In genomic region chr1:144002036-144002714, GRCm38 (mm10) we compare ENCODE assay signal across 7 mouse cellular contexts. TPM values are rescaled to one million over a fixed set of nuclear protein-coding genes. Genes with fewer than 3 reads are reported as not detected.
DNase-seq lines count a peak whose midpoint lies in the region; ATAC-seq and TF ChIP-seq lines count a peak whose summit lies in the region.

No protein-coding gene starts in this region.

- no peak overlapping the region for H3K27ac ChIP-seq in lung, embryonic 14.5 days (ENCODE audit: low read depth)
- H3K27ac ChIP-seq in forebrain, embryonic 12.5 days: no peak overlapping the region
- no peak overlapping the region for H3K27ac ChIP-seq in limb, embryonic 15.5 days
- H3K27ac ChIP-seq in stomach, embryonic 14.5 days (ENCODE audit: low read length): no peak overlapping the region

- 85% methylated on average over 6 of the region's 6 CpGs for WGBS in lung, embryonic 14.5 days
- 92% methylated on average over 6 of the region's 6 CpGs for WGBS in forebrain, embryonic 12.5 days
- 85% methylated on average over 6 of the region's 6 CpGs for WGBS in limb, embryonic 15.5 days
- 81% methylated on average over 6 of the region's 6 CpGs for WGBS in stomach, embryonic 14.5 days

- ATAC-seq in lung, embryonic 14.5 days (ENCODE audit: insufficient read depth): no peak
- ATAC-seq in forebrain, embryonic 12.5 days (ENCODE audit: low FRiP score): no peak
- ATAC-seq in limb, embryonic 15.5 days (ENCODE audit: insufficient number of reproducible peaks, low FRiP score, low TSS enrichment, low read depth): no peak
- no peak for ATAC-seq in stomach, embryonic 14.5 days (ENCODE audit: insufficient number of reproducible peaks, insufficient read depth, low FRiP score, low read depth)

- no peaks in the 10 kb centered on the region for H3K27me3 ChIP-seq in lung, embryonic 14.5 days (ENCODE audit: insufficient read depth, low read length)
- H3K27me3 ChIP-seq in forebrain, embryonic 12.5 days: no peaks in the 10 kb centered on the region
- H3K27me3 ChIP-seq in limb, embryonic 15.5 days: no peaks in the 10 kb centered on the region
- no peaks in the 10 kb centered on the region for H3K27me3 ChIP-seq in stomach, embryonic 14.5 days (ENCODE audit: control insufficient read depth, insufficient read depth, low read length)

- H3K4me1 ChIP-seq in lung, embryonic 14.5 days (ENCODE audit: insufficient read depth): no peaks in the 10 kb centered on the region; the same call in 1 of the 2 replicates
- peaks cover 22% of the 10 kb centered on the region for H3K4me1 ChIP-seq in forebrain, embryonic 12.5 days
- H3K4me1 ChIP-seq in limb, embryonic 15.5 days: 0 out of 2 replicates have a peak, but pooled peaks cover 5% of the 10 kb centered on the region
- H3K4me1 ChIP-seq in stomach, embryonic 14.5 days (ENCODE audit: control insufficient read depth, insufficient read depth, low read length): no peaks in the 10 kb centered on the region

- peaks cover 16% of the 10 kb centered on the region for H3K36me3 ChIP-seq in lung, embryonic 14.5 days (ENCODE audit: insufficient read depth)
- H3K36me3 ChIP-seq in forebrain, embryonic 12.5 days (replicated peaks): peaks cover 14% of the 10 kb centered on the region
- H3K36me3 ChIP-seq in limb, embryonic 15.5 days: no peaks in the 10 kb centered on the region
- H3K36me3 ChIP-seq in stomach, embryonic 14.5 days (ENCODE audit: control insufficient read depth, insufficient read depth, low read length): peaks cover 3% of the 10 kb centered on the region; the same call in 1 of the 2 replicates

- H3K4me2 ChIP-seq in lung, embryonic 14.5 days: peak overlapping the region; percentile 75
- peak overlapping the region; percentile 82 for H3K4me2 ChIP-seq in forebrain, embryonic 12.5 days
- peak overlapping the region; percentile 81 for H3K4me2 ChIP-seq in limb, embryonic 15.5 days
- H3K4me2 ChIP-seq in stomach, embryonic 14.5 days (replicated peaks; ENCODE audit: low read depth, low read length): peak overlapping the region; percentile 73

- H3K9ac ChIP-seq in lung, embryonic 14.5 days: peak overlapping the region; percentile 60
- H3K9ac ChIP-seq in forebrain, embryonic 12.5 days: 0 out of 2 replicates have a peak overlapping the region, but pooled peaks have one; percentile 70
- no peak overlapping the region for H3K9ac ChIP-seq in limb, embryonic 15.5 days
- no peak overlapping the region for H3K9ac ChIP-seq in stomach, embryonic 14.5 days (replicated peaks; ENCODE audit: low read depth, low read length)

- no peak for DNase-seq in lung, embryonic 14.5 days
- no peak for DNase-seq in lung, adult 18-20 months
- no peak for DNase-seq in gastrocnemius, postnatal 4 days (ENCODE audit: low spot score in 2 of 2)
- DNase-seq in adrenal gland, adult 18-20 months (ENCODE audit: low spot score in 2 of 2): no peak

- peak overlapping the region; percentile 54 for H3K4me3 ChIP-seq in lung, embryonic 14.5 days (ENCODE audit: low read depth, low read length)
- H3K4me3 ChIP-seq in forebrain, embryonic 12.5 days (replicated peaks): peak overlapping the region; percentile 56
- H3K4me3 ChIP-seq in limb, embryonic 15.5 days: peak overlapping the region; percentile 62
- H3K4me3 ChIP-seq in stomach, embryonic 14.5 days (ENCODE audit: low read depth, low read length): peak overlapping the region; percentile 63

- TF ChIP-seq CTCF in lung, embryonic 14.5 days (IDR thresholded peaks at IDR 0.05; ENCODE audit: low read depth): no peak

- H3K9me3 ChIP-seq in lung, embryonic 14.5 days (ENCODE audit: low read depth, low read length): no peaks in the 10 kb centered on the region
- H3K9me3 ChIP-seq in forebrain, embryonic 12.5 days: no peaks in the 10 kb centered on the region
- no peaks in the 10 kb centered on the region; the same call in 1 of the 2 replicates for H3K9me3 ChIP-seq in limb, embryonic 15.5 days
- H3K9me3 ChIP-seq in stomach, embryonic 14.5 days (ENCODE audit: control insufficient read depth, low read depth, low read length): no peaks in the 10 kb centered on the region

RNA-seq across cellular contexts. Expression of gene Rgs2, which starts 1.8 kb away (rescaled TPM):
- polyA plus RNA-seq in lung, embryonic 14.5 days (2014; fragmentation: Nextera tagmentation; extraction: Ambion mirVana): 90.4 and 99.9 TPM in 2 replicates
- polyA plus RNA-seq in forebrain, embryonic 12.5 days (2016; fragmentation: Nextera tagmentation; extraction: Ambion mirVana): 86.1 and 104 TPM in 2 replicates
- polyA plus RNA-seq in limb, embryonic 15.5 days (2015; fragmentation: Nextera tagmentation; extraction: Ambion mirVana): 57.7 and 59.7 TPM in 2 replicates
- 66.5 and 67.3 TPM in 2 replicates for polyA plus RNA-seq in stomach, embryonic 14.5 days (2014; fragmentation: Nextera tagmentation; extraction: Ambion mirVana)
- total RNA-seq in gastrocnemius, postnatal 4 days (2021): 10 to 100 TPM; 35.2 to 36.0 TPM
- total RNA-seq in adrenal gland, adult 18-20 months (2021): 100 to 1,000 TPM; 210 to 229 TPM

Comparison
In these comparisons a context has a peak if more than half of its experiments do, and no peak if none do; other contexts are left out.
1. H3K9ac ChIP-seq: peak in lung, embryonic 14.5 days (single experiment) and forebrain, embryonic 12.5 days (single experiment); none in limb, embryonic 15.5 days (single experiment) and stomach, embryonic 14.5 days (single experiment).
2. Peak in every context shown above with its lines, with median percentiles within 50 percentile points of each other: H3K4me2 ChIP-seq and H3K4me3 ChIP-seq.